Mouse (Mus musculus): ENCODE results near the gene Snap25. TPM values are rescaled to one million over a fixed set of nuclear protein-coding genes. Genes with fewer than 3 reads are reported as not detected.

The Snap25 gene
- total RNA-seq, 2 experiments from 2014 or later: 1,518 to 1,540 TPM

DNA sequence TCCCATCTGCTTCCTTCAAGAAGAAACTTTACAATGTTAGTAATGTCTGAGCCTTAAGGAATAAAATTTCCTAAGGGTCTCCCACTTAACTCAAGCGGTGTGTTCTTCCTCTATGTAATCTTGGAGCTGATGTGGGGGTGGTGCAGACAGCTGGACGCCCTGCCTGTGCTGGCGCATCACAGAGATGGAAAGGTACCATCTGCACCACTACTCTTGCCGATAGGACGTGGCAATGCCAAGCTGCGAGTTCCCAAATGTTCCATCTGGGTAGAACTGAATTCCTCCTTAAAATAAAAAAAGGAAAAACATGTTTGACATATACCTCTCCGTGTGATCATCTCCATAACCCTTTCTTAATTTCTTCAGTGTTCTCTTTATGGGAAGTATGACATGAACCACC lies 89.9 kb downstream of the Snap25 start:
- DNase-seq (ENCODE audit: low spot score in 2 of 2): peak in 1 of 2 experiments; percentile 70

DNA sequence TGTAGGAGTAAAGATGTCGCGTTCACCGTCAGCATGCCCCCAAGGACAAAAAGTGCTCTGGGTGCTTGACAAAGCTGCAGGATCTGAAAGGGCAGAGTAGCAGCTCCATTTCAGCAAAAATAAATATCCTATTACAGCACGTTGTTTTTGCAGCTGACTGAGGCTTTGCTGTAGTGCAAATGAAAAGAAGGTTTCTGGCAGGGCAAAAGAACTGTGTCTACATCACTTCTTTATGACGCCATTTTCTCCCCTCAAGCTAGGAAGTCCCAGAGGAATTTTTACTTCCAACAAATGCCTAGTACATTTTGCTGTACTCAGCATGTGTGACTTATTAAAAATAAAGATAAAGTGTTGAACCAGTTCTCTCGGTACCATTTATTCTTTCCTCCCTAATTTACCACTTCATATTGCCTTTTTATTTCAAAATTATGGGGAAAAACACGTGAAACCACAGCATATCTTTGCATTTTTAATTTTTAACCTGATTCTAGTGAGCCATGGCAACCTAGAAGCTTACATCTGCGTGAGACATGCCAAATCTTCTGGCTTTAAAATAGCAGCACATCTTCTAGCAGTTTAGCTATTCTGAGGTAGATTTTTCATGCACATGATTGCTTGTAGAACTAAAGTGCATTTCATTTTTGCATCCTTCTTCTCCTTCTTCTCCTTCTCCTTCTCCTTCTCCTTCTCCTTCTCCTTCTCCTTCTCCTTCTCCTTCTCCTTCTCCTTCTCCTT lies 94.9 kb downstream of the Snap25 start:
- no peak for DNase-seq (ENCODE audit: low spot score in 2 of 2)

DNA sequence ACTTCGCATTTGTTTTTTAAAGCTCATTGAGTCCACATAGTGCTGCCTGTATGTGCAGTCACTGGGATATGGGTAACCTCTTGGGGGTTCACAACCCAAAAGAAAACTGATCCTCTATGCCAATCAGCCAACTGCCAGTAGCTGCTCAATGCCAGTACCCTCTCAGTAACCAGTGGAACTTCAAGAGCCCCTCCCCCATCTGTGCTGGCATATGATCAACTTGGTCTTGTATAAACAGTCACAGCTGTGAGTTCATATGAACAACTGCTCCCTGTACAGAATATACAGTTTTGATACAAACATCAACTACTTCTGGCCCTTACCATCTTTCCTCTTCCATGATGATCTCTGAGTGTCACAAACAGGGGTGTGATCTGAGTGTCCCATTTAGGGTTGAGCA lies 98.1 kb downstream of the Snap25 start:
- no peak for DNase-seq (ENCODE audit: low spot score in 2 of 2)

DNA sequence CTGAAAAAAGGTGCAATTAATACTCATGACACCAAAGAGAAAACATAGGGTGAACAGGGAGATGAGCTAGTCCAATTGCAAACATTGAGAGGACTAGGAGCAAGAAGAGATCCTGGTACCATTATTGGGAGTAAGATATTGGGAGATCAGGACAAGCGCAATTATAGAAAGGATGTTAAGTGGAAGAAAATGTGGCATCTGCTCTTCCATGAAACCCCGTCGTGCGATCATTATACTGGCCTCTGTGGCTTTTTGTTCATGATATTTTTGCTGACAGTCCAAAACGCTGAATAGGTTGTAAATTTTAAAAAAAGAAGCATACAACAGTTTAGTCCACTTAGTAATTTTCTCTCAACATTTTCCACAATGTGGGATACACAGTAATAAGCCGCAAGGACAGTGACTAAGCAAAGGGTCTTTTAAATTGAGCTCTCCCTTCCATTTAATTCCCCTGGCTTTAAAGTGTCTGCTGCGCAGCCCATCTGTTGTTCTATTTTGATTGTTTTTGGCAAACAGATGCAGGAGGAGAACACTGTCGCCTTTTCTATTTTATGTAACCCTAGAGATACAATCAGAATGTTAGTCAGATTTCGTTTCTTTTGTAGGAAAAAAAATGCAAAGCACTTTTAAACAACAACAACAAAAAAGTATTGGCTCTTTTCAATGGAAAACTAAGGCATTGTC lies 103.6 kb downstream of the Snap25 start:
- DNase-seq (ENCODE audit: low spot score in 2 of 2): peak in 1 of 2 experiments; percentile 62

DNA sequence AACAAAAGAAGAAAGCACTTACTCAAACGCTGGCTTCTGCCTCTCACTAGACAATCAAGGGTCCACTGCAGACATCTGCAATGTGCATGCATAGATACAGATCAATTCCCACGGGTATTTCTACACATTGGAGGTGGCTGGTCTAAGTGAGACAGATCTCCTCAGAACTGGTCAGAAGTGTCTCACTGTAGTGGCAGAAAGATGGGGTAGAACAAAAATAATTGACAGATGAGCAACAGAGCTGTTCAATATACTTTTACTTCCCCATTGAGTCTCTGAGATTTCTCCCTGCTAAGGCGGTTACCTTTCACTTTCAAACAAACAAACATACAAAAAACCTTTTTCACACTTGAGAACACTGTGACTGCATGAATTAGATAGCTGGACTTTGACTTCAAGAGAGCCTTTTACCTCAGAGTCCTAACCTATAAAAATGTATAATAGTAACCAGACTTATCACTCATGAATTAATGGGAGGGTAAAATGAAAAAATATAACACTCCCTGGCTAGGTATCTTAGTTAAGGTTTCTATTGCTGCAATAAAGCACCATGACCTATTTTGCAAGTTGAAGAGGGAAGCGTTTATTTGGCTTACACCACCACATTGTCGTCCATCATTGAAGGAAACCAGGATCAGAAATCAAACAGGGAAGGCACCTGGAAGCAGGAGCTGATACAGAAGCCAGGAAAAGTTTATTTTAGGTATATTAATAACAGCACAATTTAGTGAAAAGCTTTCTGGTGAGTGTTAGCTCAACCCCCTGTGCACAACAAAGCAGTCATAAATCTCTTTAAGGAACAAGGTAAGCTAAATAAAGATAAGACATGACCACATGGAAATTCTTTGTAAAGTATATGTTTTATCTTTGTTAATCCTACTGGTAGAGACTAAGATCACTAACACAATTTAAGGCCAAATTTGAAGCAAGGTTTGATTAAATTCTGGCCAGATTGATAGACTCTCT lies 110.8 kb downstream of the Snap25 start:
- no peak for DNase-seq (ENCODE audit: low spot score in 2 of 2)

DNA sequence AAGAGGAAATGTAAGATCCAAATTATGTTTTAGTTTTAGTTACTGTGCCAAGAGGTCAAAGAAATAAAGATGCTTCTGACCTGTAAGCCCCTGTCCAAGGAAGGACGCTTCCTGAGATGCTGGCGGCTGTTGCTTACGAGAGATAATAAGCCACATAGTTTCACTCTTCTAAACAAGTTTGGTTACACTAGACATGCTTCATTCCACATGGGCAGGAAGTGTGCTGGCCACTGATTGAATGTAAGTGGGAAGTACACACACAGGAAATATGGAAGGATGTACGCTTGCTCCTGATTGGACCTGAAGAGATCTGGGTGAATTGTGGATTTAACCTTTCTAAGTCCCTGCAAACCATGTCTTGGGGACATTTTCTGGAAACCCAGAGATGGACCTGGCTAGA lies 114.4 kb downstream of the Snap25 start:
- DNase-seq (ENCODE audit: low spot score in 2 of 2): no peak

Other genes starting within 250 kb of the Snap25 start
- gene Ankef1, start 211.5 kb upstream of the Snap25 start, total RNA-seq (2021): under 1 TPM; 0.76 to 0.78 TPM
- 10 to 100 TPM; 13.6 to 16.9 TPM for gene AL731706.2, start 172.2 kb downstream of the Snap25 start, total RNA-seq (2021)
- gene Slx4ip, start 177.8 kb downstream of the Snap25 start, total RNA-seq (2021): 1 to 10 TPM; 7.5 to 7.6 TPM
- 10 to 100 TPM; 11.4 to 19.8 TPM for gene AL731706.1, start 177.9 kb downstream of the Snap25 start, total RNA-seq (2021)
- 10 to 100 TPM; 22.8 to 27.7 TPM for gene Mkks, start 177.9 kb downstream of the Snap25 start, total RNA-seq (2021)